Mouse (Mus musculus) heart, embryonic 11.5 days (tissue): Measurements from ENCODE around the gene Tescl. TPM values are rescaled to one million over a fixed set of nuclear protein-coding genes. Genes with fewer than 3 reads are reported as not detected.

Experiments used
- ATAC-seq: fragments of 200-750 bp; cut with Nextera tagmentation; replicated peaks from 2 replicates; pipeline ENCODE4 v1.8.0; 2017; ENCODE audit warnings: moderate library complexity; ENCODE audit not compliant: insufficient number of reproducible peaks, low FRiP score, low TSS enrichment
- H3K27ac ChIP-seq: fragments of 300-500 bp; sonication (generic); 2 replicates; pipeline ENCODE4 v1.5.1; 2014; ENCODE audit warnings: mild to moderate bottlenecking, low read depth, low read length
- H3K27me3 ChIP-seq: fragments of 300-500 bp; sonication (generic); 2 replicates; pipeline ENCODE4 v1.6.1; 2014; ENCODE audit warnings: mild to moderate bottlenecking, low read length, mixed read lengths; ENCODE audit not compliant: control insufficient read depth, insufficient read depth
- H3K36me3 ChIP-seq: fragments of 300-500 bp; sonication (generic); 2 replicates; pipeline ENCODE4 v1.6.1; 2014; ENCODE audit warnings: mild to moderate bottlenecking, low read length, moderate library complexity, mixed read lengths; ENCODE audit not compliant: control insufficient read depth, insufficient read depth
- H3K4me1 ChIP-seq: fragments of 300-500 bp; sonication (generic); 2 replicates; pipeline ENCODE4 v1.6.1; 2014; ENCODE audit warnings: low read length; ENCODE audit not compliant: control insufficient read depth, insufficient read depth
- H3K4me2 ChIP-seq: fragments of 300-500 bp; sonication (generic); 2 replicates; pipeline ENCODE4 v1.6.1; 2014; ENCODE audit warnings: mild to moderate bottlenecking, moderate library complexity
- H3K4me3 ChIP-seq: fragments of 300-500 bp; sonication (generic); 2 replicates; pipeline ENCODE4 v1.5.1; 2014; ENCODE audit warnings: low read depth, low read length
- H3K9ac ChIP-seq: fragments of 300-500 bp; sonication (generic); 2 replicates; pipeline ENCODE4 v1.6.1; 2014; ENCODE audit warnings: mild to moderate bottlenecking, low read depth, low read length, moderate library complexity
- H3K9me3 ChIP-seq: fragments of 300-500 bp; sonication (generic); replicated peaks from 2 replicates; pipeline ENCODE4 v1.6.1; 2016; ENCODE audit warnings: low read length; ENCODE audit not compliant: control insufficient read depth
- WGBS: fragments of 180-500 bp; shearing (Covaris S2); extraction: QIAGEN DNeasy Blood & Tissue Kit; methylation state at CpG from one replicate; pipeline ENCODE4 v1.1.7; 2014; ENCODE audit not compliant: insufficient replicate concordance; 5-methylcytosine and 5-hydroxymethylcytosine counted together
- polyA plus RNA-seq: library from polyadenylated mRNA; unstranded; fragments of >200 nt; fragmentation: Nextera tagmentation; extraction: Ambion mirVana; gene quantifications from 2 replicates; pipeline ENCODE4 v1.2.1, GENCODE M21; 2014

Gene Tescl
- polyA plus RNA-seq, 1 experiment from 2014 or later: not detected

DNA sequence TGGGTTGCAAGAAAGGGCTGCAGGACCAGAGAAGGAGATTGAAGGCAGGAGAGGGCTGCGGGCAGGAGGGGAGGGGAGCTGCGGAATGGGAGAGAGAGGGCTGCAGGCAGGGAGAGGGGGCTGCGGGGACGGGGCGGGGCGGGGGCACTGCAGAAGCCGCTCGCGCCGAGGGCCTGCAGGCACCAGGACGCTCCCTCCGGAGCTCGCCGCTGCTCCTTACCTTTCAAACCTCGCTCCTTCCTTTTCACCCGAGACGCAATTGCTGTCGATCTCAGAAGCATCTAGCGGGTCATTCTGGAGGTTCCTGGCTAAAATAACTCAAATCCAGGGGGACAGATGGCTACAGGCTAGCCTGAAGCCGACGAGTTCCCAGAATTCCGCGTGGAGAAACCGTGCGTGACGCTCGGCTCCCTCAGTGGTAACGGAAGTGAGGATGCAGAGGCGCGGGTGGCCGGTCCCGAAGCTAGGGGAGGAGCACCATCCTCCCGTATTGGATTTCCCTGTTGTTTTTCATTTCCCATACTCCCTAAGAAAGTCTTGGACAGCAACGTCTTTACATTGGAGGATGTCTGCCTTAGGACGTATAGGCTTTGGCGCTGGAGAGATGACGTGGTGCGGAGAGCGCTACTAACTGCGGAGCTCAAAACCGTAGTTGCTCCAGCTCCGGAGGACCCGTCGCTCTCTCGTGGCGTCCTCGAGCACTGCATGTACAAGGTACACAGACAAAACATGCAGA, 34.6 kb downstream of the Tescl start:
- Histone ChIP-seq H3K27me3 (no peaks in the 10 kb centered on the region), H3K4me2 (peak overlapping the region; percentile 93), H3K9me3 (no peaks in the 10 kb centered on the region), H3K4me3 (peak overlapping the region; percentile 80), H3K4me1 (peaks cover 6% of the 10 kb centered on the region; the same call in 1 of the 2 replicates), H3K27ac (peak overlapping the region; percentile 81), H3K9ac (peak overlapping the region; percentile 84), H3K36me3 (peaks cover 17% of the 10 kb centered on the region)
- ATAC-seq: peak; percentile 86
- WGBS: under 1% methylated on average over 43 of the region's 47 CpGs

DNA sequence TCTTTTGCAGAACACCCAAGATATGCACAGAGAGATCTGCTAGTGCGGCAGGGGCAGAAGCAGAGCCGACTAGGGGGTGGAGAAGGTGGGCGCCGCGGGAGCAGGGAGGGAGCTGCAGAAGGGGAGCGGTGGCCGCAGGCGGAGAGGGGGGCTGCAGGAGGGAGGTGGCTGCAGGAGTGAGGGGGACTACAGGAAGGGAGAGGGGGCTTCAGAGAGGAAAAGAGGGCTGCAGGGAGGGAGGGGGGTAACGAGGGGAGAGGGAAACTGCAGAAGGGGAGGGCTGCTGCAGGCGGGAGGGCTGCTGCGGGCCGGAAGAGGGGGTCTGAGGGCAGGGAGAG, 35.1 kb downstream of the Tescl start:
- Histone ChIP-seq H3K27me3 (no peaks in the 10 kb centered on the region), H3K4me2 (peak overlapping the region; percentile 93), H3K36me3 (peaks cover 17% of the 10 kb centered on the region), H3K4me3 (peak overlapping the region; percentile 80), H3K27ac (peak overlapping the region; percentile 81), H3K9me3 (no peaks in the 10 kb centered on the region), H3K9ac (peak overlapping the region; percentile 84), H3K4me1 (peaks cover 6% of the 10 kb centered on the region; the same call in 1 of the 2 replicates)
- no peak for ATAC-seq
- 2% methylated on average over 12 of the region's 12 CpGs for WGBS

DNA sequence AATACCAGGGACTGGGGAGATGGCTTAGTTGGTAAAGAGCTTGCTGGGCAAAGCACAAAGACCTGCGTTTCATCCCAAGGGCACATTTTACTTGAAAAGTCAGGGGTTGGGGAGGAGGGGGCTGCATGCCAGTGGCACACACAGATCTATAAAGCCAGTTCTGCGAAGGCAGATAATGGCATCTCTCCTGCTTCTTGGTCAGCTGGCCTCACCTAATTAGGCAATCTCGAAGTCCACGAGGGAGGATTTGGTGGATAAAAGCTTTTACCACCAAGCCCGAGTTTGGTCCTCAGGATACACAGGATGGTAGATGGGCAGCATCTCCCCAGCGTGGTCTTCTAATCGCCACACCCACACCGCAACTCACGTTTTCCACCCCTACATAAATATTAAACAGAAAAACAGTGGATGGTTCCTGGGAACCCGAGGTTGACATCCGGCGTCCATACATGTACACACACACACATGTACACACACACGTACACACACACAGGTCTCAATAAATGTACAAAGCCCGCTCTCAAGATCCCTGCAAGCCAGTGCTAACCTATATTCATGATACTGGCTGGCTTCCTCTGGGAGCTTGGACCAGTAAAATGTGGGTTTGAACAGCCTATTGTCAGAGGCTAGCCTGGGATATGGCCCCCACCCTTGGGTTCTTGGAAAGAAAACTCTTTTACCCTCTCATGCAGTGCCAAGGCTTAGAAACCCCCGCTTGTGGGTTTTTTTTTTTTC, 36.2 kb downstream of the Tescl start:
- no peak for ATAC-seq
- Histone ChIP-seq H3K4me2 (peak overlapping the region; percentile 93; the same call in 1 of the 2 replicates), H3K27me3 (no peaks in the 10 kb centered on the region), H3K4me3 (no peak overlapping the region; the same call in 1 of the 2 replicates), H3K27ac (no peak overlapping the region), H3K9ac (no peak overlapping the region), H3K4me1 (peaks cover 6% of the 10 kb centered on the region; the same call in 1 of the 2 replicates), H3K9me3 (no peaks in the 10 kb centered on the region), H3K36me3 (peaks cover 25% of the 10 kb centered on the region)
- WGBS: 87% methylated on average over 15 of the region's 15 CpGs

DNA sequence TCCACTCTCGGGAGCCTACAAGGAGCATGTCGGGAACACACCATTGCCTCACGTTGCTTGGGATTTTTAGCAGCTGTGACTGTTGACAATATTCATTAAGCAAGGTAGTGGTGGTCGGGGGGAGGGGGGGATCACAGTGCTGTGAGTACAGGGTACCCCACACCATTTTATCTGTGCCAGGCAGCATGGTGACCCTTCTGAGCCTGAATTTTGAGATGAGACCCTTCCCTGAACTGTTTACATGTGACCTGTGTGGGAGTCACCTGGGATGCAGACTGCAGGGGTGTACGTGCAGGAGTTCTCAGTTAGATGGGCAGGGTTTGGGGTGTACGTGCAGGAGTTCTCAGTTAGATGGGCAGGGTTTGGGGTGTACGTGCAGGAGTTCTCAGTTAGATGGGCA, 37.4 kb downstream of the Tescl start:
- Histone ChIP-seq H3K4me2 (no peak overlapping the region), H3K4me1 (peaks cover 6% of the 10 kb centered on the region; the same call in 1 of the 2 replicates), H3K9ac (no peak overlapping the region), H3K9me3 (no peaks in the 10 kb centered on the region), H3K36me3 (peaks cover 37% of the 10 kb centered on the region), H3K27ac (no peak overlapping the region), H3K4me3 (no peak overlapping the region), H3K27me3 (no peaks in the 10 kb centered on the region)
- no peak for ATAC-seq
- WGBS: 86% methylated on average over 6 of the region's 7 CpGs

DNA sequence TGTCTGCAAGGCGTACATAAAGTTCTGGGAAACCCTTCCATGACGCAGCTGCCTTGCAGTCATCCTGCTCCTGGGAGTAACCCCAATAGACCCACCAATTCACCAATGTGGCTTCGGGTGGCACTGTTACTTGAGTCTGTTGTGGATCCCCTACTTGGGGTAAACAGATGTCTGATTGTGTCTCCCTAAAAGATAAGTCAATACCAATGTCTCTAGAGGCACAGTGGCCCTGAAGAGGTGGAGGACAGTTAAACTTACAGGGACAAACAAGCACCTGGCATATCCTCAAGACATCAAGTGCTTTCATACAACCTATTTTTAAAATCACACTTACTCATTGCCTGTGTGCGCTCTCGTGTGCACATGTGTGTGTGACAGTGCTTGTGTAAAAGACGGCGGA, 38.4 kb downstream of the Tescl start:
- no peak for ATAC-seq

DNA sequence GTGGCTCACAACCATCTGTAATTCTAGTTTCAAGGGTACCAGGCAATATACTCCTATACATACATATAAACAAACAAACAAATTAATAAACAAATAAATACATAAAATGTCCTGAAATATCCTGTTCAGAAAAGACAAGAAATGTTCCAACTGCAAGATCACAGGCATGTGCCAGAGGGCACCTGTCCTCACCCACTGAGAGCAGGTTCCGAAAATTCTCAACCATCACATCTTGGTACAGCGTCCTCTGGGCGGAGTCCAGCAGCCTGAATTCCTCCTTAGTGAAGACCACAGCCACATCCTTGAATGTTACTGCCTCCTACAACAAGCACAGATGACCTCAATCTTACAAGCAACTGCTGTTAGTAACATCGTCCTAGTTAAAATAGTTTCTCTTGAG, 39.0 kb downstream of the Tescl start:
- Histone ChIP-seq H3K27me3 (no peaks in the 10 kb centered on the region), H3K36me3 (peaks cover 53% of the 10 kb centered on the region), H3K4me3 (no peak overlapping the region), H3K4me1 (no peaks in the 10 kb centered on the region), H3K4me2 (no peak overlapping the region), H3K27ac (no peak overlapping the region), H3K9me3 (no peaks in the 10 kb centered on the region), H3K9ac (no peak overlapping the region)
- no peak for ATAC-seq
- WGBS: 89% methylated on average over 4 of the region's 4 CpGs

More for the DNA sequence above, 38.4 kb downstream of the Tescl start:
- Histone ChIP-seq H3K27ac (no peak overlapping the region), H3K4me1 (peaks cover 3% of the 10 kb centered on the region; the same call in 1 of the 2 replicates), H3K36me3 (peaks cover 47% of the 10 kb centered on the region), H3K27me3 (no peaks in the 10 kb centered on the region), H3K4me3 (no peak overlapping the region), H3K4me2 (no peak overlapping the region), H3K9ac (no peak overlapping the region), H3K9me3 (no peaks in the 10 kb centered on the region)
- 93% methylated on average over 7 of the region's 7 CpGs for WGBS

DNA sequence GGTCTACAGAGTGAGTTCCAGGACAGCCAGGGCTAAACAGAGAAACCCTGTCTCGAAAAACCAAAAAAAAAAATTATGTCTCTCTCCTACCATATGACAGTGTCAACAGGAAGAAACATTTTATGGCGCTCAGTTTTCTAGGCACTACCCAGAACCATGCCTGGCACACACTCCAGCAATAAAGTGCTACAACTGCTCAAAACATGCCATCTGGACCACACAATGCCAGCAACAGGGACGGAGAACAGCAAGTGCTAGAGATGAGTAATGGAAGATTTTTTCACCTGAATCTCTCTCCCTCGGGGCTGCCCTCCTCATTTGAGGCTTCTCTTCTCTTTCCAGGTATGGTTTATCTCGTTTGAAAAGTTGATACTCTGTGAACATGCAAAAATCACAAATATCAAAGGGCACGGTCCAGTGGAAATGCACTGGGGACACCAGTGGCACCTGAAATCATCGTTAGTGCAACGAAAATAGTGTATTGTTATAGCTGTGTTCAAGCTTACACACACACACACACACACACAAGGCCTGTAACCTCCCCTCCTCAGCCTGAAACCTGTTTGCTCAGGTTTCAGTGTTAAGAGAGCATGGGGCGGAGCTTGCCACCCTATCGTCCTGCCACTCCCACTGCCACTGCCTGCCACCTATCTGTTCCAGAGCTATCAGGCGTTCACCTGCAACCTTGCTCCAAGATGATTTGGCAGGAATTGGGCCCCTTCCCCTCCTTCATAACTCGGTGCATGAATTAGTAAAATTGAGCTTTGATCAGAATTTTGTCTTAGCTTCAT, 40.5 kb downstream of the Tescl start:
- Histone ChIP-seq H3K4me3 (no peak overlapping the region), H3K27ac (no peak overlapping the region), H3K9ac (no peak overlapping the region), H3K4me1 (no peaks in the 10 kb centered on the region), H3K4me2 (no peak overlapping the region), H3K27me3 (no peaks in the 10 kb centered on the region), H3K36me3 (peaks cover 54% of the 10 kb centered on the region), H3K9me3 (no peaks in the 10 kb centered on the region)
- WGBS: 82% methylated on average over 12 of the region's 12 CpGs
- ATAC-seq: no peak

DNA sequence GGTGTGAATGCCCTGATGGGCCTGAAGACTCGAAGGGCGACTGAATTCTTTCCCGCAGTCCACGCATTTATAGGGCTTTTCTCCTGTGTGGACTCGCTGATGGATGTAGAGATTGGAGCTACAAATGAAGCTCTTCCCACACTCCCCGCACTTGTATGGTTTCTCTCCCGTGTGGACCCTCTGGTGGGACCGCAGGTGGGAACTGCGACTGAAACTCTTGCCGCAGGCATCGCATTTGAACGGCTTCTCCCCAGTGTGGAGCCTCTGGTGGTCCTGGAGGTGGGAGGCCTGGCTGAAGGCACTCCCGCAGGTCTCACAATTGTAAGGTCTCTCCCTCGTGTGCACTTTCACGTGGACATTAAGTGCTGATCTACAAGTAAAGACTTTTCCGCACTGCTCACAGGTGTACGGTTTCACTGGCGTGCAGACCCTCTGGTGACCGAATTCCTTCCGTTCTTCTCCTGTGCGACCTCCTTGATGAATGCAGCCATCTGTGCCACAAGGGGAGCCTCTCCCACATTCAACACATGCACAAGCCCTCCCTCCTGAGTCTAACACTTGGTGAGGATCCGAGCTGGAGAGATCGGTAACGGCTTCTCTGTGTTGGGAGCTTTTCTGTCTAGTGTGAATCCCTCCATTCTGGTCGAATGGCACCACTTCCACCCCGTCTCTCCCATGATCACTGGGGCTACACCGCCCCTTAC, 42.2 kb downstream of the Tescl start:
- no peaks in the 10 kb centered on the region for H3K9me3 ChIP-seq
- peaks cover 50% of the 10 kb centered on the region for H3K36me3 ChIP-seq
- no peak overlapping the region for H3K4me2 ChIP-seq
- no peak for ATAC-seq
- H3K4me3 ChIP-seq: no peak overlapping the region
- H3K9ac ChIP-seq: no peak overlapping the region
- WGBS: 80% methylated on average over 27 of the region's 27 CpGs
- no peak overlapping the region for H3K27ac ChIP-seq
- no peaks in the 10 kb centered on the region for H3K27me3 ChIP-seq
- H3K4me1 ChIP-seq: no peaks in the 10 kb centered on the region
